Mouse (Mus musculus): Measurements from ENCODE around the gene Slc35b2.
A peak's percentile ranks its signal among the peaks of the same experiment; 100 is the strongest.

Gene Slc35b2

GRCm38 (mm10) chr17:45545278-45545961, 18.3 kb upstream of the Slc35b2 start:
- DNase-seq (ENCODE audit: low spot score), result no peak

GRCm38 (mm10) chr17:45546941-45547340, 16.7 kb upstream of the Slc35b2 start:
- DNase-seq (ENCODE audit: low spot score), result no peak

GRCm38 (mm10) chr17:45547461-45548190, 16.0 kb upstream of the Slc35b2 start:
- no peak for DNase-seq (ENCODE audit: low spot score)

- DNase-seq (ENCODE audit: low spot score), result peak; percentile 73
Measured at GRCm38 (mm10) chr17:45548541-45549512, 14.8 kb upstream of the Slc35b2 start.

GRCm38 (mm10) chr17:45549617-45550181, 14.0 kb upstream of the Slc35b2 start, which contains the start of gene Tmem151b:
TSS of gene Tmem151b (minus strand) at chr17:45549677.
- DNase-seq (ENCODE audit: low spot score), result peak; percentile 63

GRCm38 (mm10) chr17:45550253-45550652, 13.4 kb upstream of the Slc35b2 start:
- no peak for DNase-seq (ENCODE audit: low spot score)

- no peak for DNase-seq (ENCODE audit: low spot score)
Measured at GRCm38 (mm10) chr17:45551249-45551796, 12.4 kb upstream of the Slc35b2 start.

GRCm38 (mm10) chr17:45551816-45552451, 11.7 kb upstream of the Slc35b2 start:
- peak; percentile 88 for DNase-seq (ENCODE audit: low spot score)

- no peak for DNase-seq (ENCODE audit: low spot score)
Measured at GRCm38 (mm10) chr17:45553065-45553464, 10.6 kb upstream of the Slc35b2 start.

- DNase-seq (ENCODE audit: low spot score), result no peak
Measured at GRCm38 (mm10) chr17:45554420-45554819, 9.3 kb upstream of the Slc35b2 start.

GRCm38 (mm10) chr17:45555452-45556106, 8.1 kb upstream of the Slc35b2 start, which contains the start of gene Nfkbie:
TSS of gene Nfkbie (plus strand) at chr17:45555703.
- peak; percentile 89 for DNase-seq (ENCODE audit: low spot score)

- no peak for DNase-seq (ENCODE audit: low spot score)
Measured at GRCm38 (mm10) chr17:45556107-45556489, 7.6 kb upstream of the Slc35b2 start.

- no peak for DNase-seq (ENCODE audit: low spot score)
Measured at GRCm38 (mm10) chr17:45556514-45557245, 7.0 kb upstream of the Slc35b2 start.

- no peak for DNase-seq (ENCODE audit: low spot score)
Measured at GRCm38 (mm10) chr17:45557246-45557824, 6.3 kb upstream of the Slc35b2 start.

- no peak for DNase-seq (ENCODE audit: low spot score)
Measured at GRCm38 (mm10) chr17:45557998-45558862, 5.4 kb upstream of the Slc35b2 start.

- DNase-seq (ENCODE audit: low spot score), result no peak
Measured at GRCm38 (mm10) chr17:45559732-45560525, 3.7 kb upstream of the Slc35b2 start.

GRCm38 (mm10) chr17:45563216-45563615, 458 bp upstream of the Slc35b2 start:
- DNase-seq (ENCODE audit: low spot score), result no peak
